8 mouse cellular contexts compared by ENCODE assay signal in genomic region chr3:102723841-102724570, GRCm38 (mm10). TPM values are rescaled to one million over a fixed set of nuclear protein-coding genes. Genes with fewer than 3 reads are reported as not detected.
A peak's percentile ranks its signal among the peaks of the same experiment; 100 is the strongest.
DNase-seq lines count a peak whose midpoint lies in the region; ATAC-seq and TF ChIP-seq lines count a peak whose summit lies in the region.

No protein-coding gene starts in this region.

- no peaks in the 10 kb centered on the region for H3K27me3 ChIP-seq in neural tube, embryonic 12.5 days (replicated peaks)
- no peaks in the 10 kb centered on the region for H3K27me3 ChIP-seq in liver, embryonic 15.5 days
- H3K27me3 ChIP-seq in small intestine, adult 2 months (ENCODE audit: control insufficient read depth, insufficient read depth, low read length) = no peaks in the 10 kb centered on the region
- no peaks in the 10 kb centered on the region for H3K27me3 ChIP-seq in midbrain, embryonic 16.5 days (ENCODE audit: control insufficient read depth, insufficient read depth, low read depth, low read length)

- TF ChIP-seq POLR2A in small intestine, adult 2 months (IDR thresholded peaks at IDR 0.05; ENCODE audit: low read depth, low read length) = no peak

- H3K36me3 ChIP-seq in neural tube, embryonic 12.5 days = no peaks in the 10 kb centered on the region
- H3K36me3 ChIP-seq in liver, embryonic 15.5 days (replicated peaks) = no peaks in the 10 kb centered on the region
- no peaks in the 10 kb centered on the region for H3K36me3 ChIP-seq in small intestine, adult 2 months (ENCODE audit: control insufficient read depth, insufficient read depth, low read length)
- no peaks in the 10 kb centered on the region for H3K36me3 ChIP-seq in midbrain, embryonic 16.5 days (ENCODE audit: control insufficient read depth, insufficient read depth, low read length)

- no peak for ATAC-seq in neural tube, embryonic 12.5 days (ENCODE audit: low FRiP score, low read depth)
- ATAC-seq in common myeloid progenitor, adult 5-6 weeks (replicated peaks; ENCODE audit: low read depth, poor library complexity, severe bottlenecking) = peak; percentile 87
- ATAC-seq in hematopoietic stem cell, adult 5-6 weeks (replicated peaks in 1 of 2; ENCODE audit: insufficient read depth in 1 of 2, low FRiP score in 2 of 2, low TSS enrichment in 1 of 2, low read depth in 1 of 2, poor library complexity in 2 of 2, severe bottlenecking in 2 of 2) = peak; percentile 78 to 89
- no peak for ATAC-seq in liver, embryonic 15.5 days (ENCODE audit: insufficient read depth)
- ATAC-seq in midbrain, embryonic 16.5 days = no peak

- no peak for TF ChIP-seq CTCF in small intestine, adult 2 months (IDR thresholded peaks at IDR 0.05; ENCODE audit: extremely low read depth, insufficient read length, insufficient replicate concordance, low read depth, low read length)

- H3K9me3 ChIP-seq in neural tube, embryonic 12.5 days = no peaks in the 10 kb centered on the region
- H3K9me3 ChIP-seq in liver, embryonic 15.5 days (replicated peaks) = no peaks in the 10 kb centered on the region
- no peaks in the 10 kb centered on the region for H3K9me3 ChIP-seq in midbrain, embryonic 16.5 days (replicated peaks; ENCODE audit: control insufficient read depth, low read length, poor library complexity, severe bottlenecking)

- no peak overlapping the region for H3K9ac ChIP-seq in neural tube, embryonic 12.5 days
- H3K9ac ChIP-seq in liver, embryonic 15.5 days = peak overlapping the region; percentile 4; the same call in 1 of the 2 replicates
- no peak overlapping the region for H3K9ac ChIP-seq in midbrain, embryonic 16.5 days (ENCODE audit: low read depth, low read length)

- H3K4me1 ChIP-seq in neural tube, embryonic 12.5 days = peaks cover 3% of the 10 kb centered on the region; the same call in 1 of the 2 replicates
- no peaks in the 10 kb centered on the region for H3K4me1 ChIP-seq in liver, embryonic 15.5 days (replicated peaks)
- no peaks in the 10 kb centered on the region for H3K4me1 ChIP-seq in small intestine, adult 2 months (ENCODE audit: control insufficient read depth, insufficient read depth, insufficient read length, low read length)
- H3K4me1 ChIP-seq in midbrain, embryonic 16.5 days (ENCODE audit: control insufficient read depth, insufficient read depth, low read length) = 0 out of 2 replicates have a peak, but pooled peaks cover 6% of the 10 kb centered on the region

- 0 out of 2 replicates have a peak overlapping the region, but pooled peaks have one; percentile 2 for H3K4me2 ChIP-seq in neural tube, embryonic 12.5 days (replicated peaks)
- H3K4me2 ChIP-seq in liver, embryonic 15.5 days = peak overlapping the region; percentile 53
- H3K4me2 ChIP-seq in midbrain, embryonic 16.5 days (ENCODE audit: low read length) = no peak overlapping the region

- no peak overlapping the region for H3K27ac ChIP-seq in neural tube, embryonic 12.5 days
- no peak overlapping the region for H3K27ac ChIP-seq in liver, embryonic 15.5 days (replicated peaks)
- peak overlapping the region; percentile 16; the same call in 1 of the 2 replicates for H3K27ac ChIP-seq in small intestine, adult 2 months (ENCODE audit: insufficient read depth, low read depth, low read length)
- H3K27ac ChIP-seq in midbrain, embryonic 16.5 days (ENCODE audit: low read length) = no peak overlapping the region

- DNase-seq in neural tube, embryonic 10.5 days (ENCODE audit: extremely low spot score, low spot score) = no peak
- no peak for DNase-seq in spleen, postnatal 14 days (ENCODE audit: low spot score in 2 of 2)

- no peak overlapping the region for H3K4me3 ChIP-seq in neural tube, embryonic 12.5 days
- H3K4me3 ChIP-seq in liver, embryonic 15.5 days (replicated peaks) = peak overlapping the region; percentile 23
- H3K4me3 ChIP-seq in small intestine, adult 2 months (ENCODE audit: low read depth, low read length) = no peak overlapping the region
- no peak overlapping the region for H3K4me3 ChIP-seq in midbrain, embryonic 16.5 days (ENCODE audit: low read depth, low read length)

- WGBS in neural tube, embryonic 12.5 days = 64% methylated on average over 6 of the region's 6 CpGs
- 13% methylated on average over 6 of the region's 6 CpGs for WGBS in liver, embryonic 15.5 days (ENCODE audit: insufficient replicate concordance)
- 14% methylated on average over 6 of the region's 6 CpGs for WGBS in small intestine, adult 2 months
- WGBS in midbrain, embryonic 16.5 days = 50% methylated on average over 6 of the region's 6 CpGs

RNA-seq across cellular contexts. Expression of gene Tspan2, which starts 10.3 kb away (rescaled TPM):
- 9.0 and 10.3 TPM in 2 replicates for polyA plus RNA-seq in neural tube, embryonic 12.5 days (2016; fragmentation: Nextera tagmentation; extraction: Ambion mirVana)
- 14.6 and 21.8 TPM in 2 replicates for total RNA-seq in common myeloid progenitor, adult 5-6 weeks (2017)
- total RNA-seq in hematopoietic stem cell, adult 5-6 weeks (2017) = 20.6 and 23.4 TPM in 2 replicates
- polyA plus RNA-seq in liver, embryonic 15.5 days (2015; fragmentation: Nextera tagmentation; extraction: Ambion mirVana) = 1.9 TPM in 2 replicates
- 0.65 and 0.86 TPM in 2 replicates for polyA plus RNA-seq in small intestine, adult 2 months (2012; rRNA removed)
- 11.6 and 11.8 TPM in 2 replicates for polyA plus RNA-seq in midbrain, embryonic 16.5 days (2015; fragmentation: Nextera tagmentation; extraction: Ambion mirVana)

RNA-seq across cellular contexts. Expression of gene Tshb, which starts 58.5 kb away (rescaled TPM):
- polyA plus RNA-seq in neural tube, embryonic 12.5 days (2016; fragmentation: Nextera tagmentation; extraction: Ambion mirVana) = 0.08 and 0.13 TPM in 2 replicates
- total RNA-seq in common myeloid progenitor, adult 5-6 weeks (2017) = not detected in 2 replicates
- not detected in 2 replicates for total RNA-seq in hematopoietic stem cell, adult 5-6 weeks (2017)
- polyA plus RNA-seq in liver, embryonic 15.5 days (2015; fragmentation: Nextera tagmentation; extraction: Ambion mirVana) = not detected in 2 replicates
- polyA plus RNA-seq in small intestine, adult 2 months (2012; rRNA removed) = not detected in 2 replicates
- 0.43 and 0.71 TPM in 2 replicates for polyA plus RNA-seq in midbrain, embryonic 16.5 days (2015; fragmentation: Nextera tagmentation; extraction: Ambion mirVana)

Comparison
In these comparisons a context has a peak if more than half of its experiments do, and no peak if none do; other contexts are left out.
1. ATAC-seq: peak in common myeloid progenitor, adult 5-6 weeks (single experiment) and hematopoietic stem cell, adult 5-6 weeks (2 of 2); none in neural tube, embryonic 12.5 days (single experiment), liver, embryonic 15.5 days (single experiment) and midbrain, embryonic 16.5 days (single experiment).